Mouse (Mus musculus) neural tube, embryonic 11.5 days (tissue): ENCODE results near the gene Gm5157. TPM values are rescaled to one million over a fixed set of nuclear protein-coding genes. Genes with fewer than 3 reads are reported as not detected.
"Not testable (repeated sequence)": the region's sequence is repeated elsewhere in the genome, so short reads cannot be mapped to it uniquely, and the experiment has no call there.

ENCODE experiments used
- ATAC-seq: fragments of 200-750 bp; cut with Nextera tagmentation; 2 replicates; pipeline ENCODE4 v1.8.0; 2017; ENCODE audit warnings: moderate number of reproducible peaks, mild to moderate bottlenecking, moderate TSS enrichment, moderate library complexity; ENCODE audit not compliant: insufficient read depth, low FRiP score, low TSS enrichment
- DNase-seq: peaks from one replicate; pipeline ENCODE4 v3.0.0-alpha.2; 2015; ENCODE audit warnings: low spot score
- H3K27ac ChIP-seq: fragments of 300-500 bp; sonication (generic); 2 replicates; pipeline ENCODE4 v1.5.1; 2014; ENCODE audit warnings: low read depth, mild to moderate bottlenecking, low read length
- H3K27me3 ChIP-seq: fragments of 300-500 bp; sonication (generic); 2 replicates; pipeline ENCODE4 v1.6.1; 2014; ENCODE audit warnings: mild to moderate bottlenecking, low read length, mixed read lengths; ENCODE audit not compliant: control insufficient read depth, insufficient read depth
- H3K36me3 ChIP-seq: fragments of 300-500 bp; sonication (generic); 2 replicates; pipeline ENCODE4 v1.6.1; 2014; ENCODE audit warnings: mild to moderate bottlenecking, low read length, moderate library complexity, mixed read lengths; ENCODE audit not compliant: control insufficient read depth, insufficient read depth
- H3K4me1 ChIP-seq: fragments of 300-500 bp; sonication (generic); 2 replicates; pipeline ENCODE4 v1.6.1; 2014; ENCODE audit warnings: low read length, mixed read lengths; ENCODE audit not compliant: control insufficient read depth, insufficient read depth
- H3K4me2 ChIP-seq: fragments of 300-500 bp; sonication (generic); 2 replicates; pipeline ENCODE4 v1.6.1; 2014; ENCODE audit warnings: low read depth, mild to moderate bottlenecking, moderate library complexity
- H3K4me3 ChIP-seq: fragments of 300-500 bp; sonication (generic); 2 replicates; pipeline ENCODE4 v1.5.1; 2014; ENCODE audit warnings: low read depth, low read length
- H3K9ac ChIP-seq: fragments of 300-500 bp; sonication (generic); 2 replicates; pipeline ENCODE4 v1.6.1; 2014; ENCODE audit warnings: mild to moderate bottlenecking, low read length
- H3K9me3 ChIP-seq: fragments of 300-500 bp; sonication (generic); 2 replicates; pipeline ENCODE4 v1.6.1; 2016; ENCODE audit warnings: low read length; ENCODE audit not compliant: control insufficient read depth
- WGBS: fragments of 180-500 bp; shearing (Covaris S2); extraction: QIAGEN DNeasy Blood & Tissue Kit; methylation state at CpG from one replicate; pipeline ENCODE4 v1.1.7; 2014; 5-methylcytosine and 5-hydroxymethylcytosine counted together
- polyA plus RNA-seq: library from polyadenylated mRNA; unstranded; fragments of >200 nt; fragmentation: Nextera tagmentation; extraction: Ambion mirVana; gene quantifications from 2 replicates; pipeline ENCODE4 v1.2.1, GENCODE M21; 2014

Gene Gm5157
- polyA plus RNA-seq: not detected in 2 replicates

GRCm38 (mm10) chr7:21190323-21190722 is at the start of gene Gm5157:
Gm5157 (minus strand) TSS chr7:21190423.
- not testable (repeated sequence) for H3K4me2 ChIP-seq, DNase-seq, ATAC-seq, H3K27ac ChIP-seq, H3K27me3 ChIP-seq, H3K4me1 ChIP-seq, H3K36me3 ChIP-seq, H3K4me3 ChIP-seq, H3K9me3 ChIP-seq, H3K9ac ChIP-seq
- WGBS: 64% methylated on average over 1 of the region's 2 CpGs

GRCm38 (mm10) chr7:21161885-21162284 is 28.3 kb downstream of the Gm5157 start, which contains the start of gene Vmn1r123:
Vmn1r123 (plus strand) TSS chr7:21162185.
- not testable (repeated sequence) for H3K9me3 ChIP-seq, H3K27ac ChIP-seq, H3K9ac ChIP-seq, H3K4me3 ChIP-seq, ATAC-seq, H3K4me1 ChIP-seq, H3K4me2 ChIP-seq, DNase-seq, H3K36me3 ChIP-seq, H3K27me3 ChIP-seq
- no CpG with 5 or more reads among the region's 3 CpGs for WGBS

Other genes with a start within 250 kb of the Gm5157 start
- not detected in 2 replicates for gene Vmn1r119, start 178.0 kb downstream of the Gm5157 start, polyA plus RNA-seq
- not detected in 2 replicates for gene Vmn1r120, start 136.6 kb downstream of the Gm5157 start, polyA plus RNA-seq
- not detected in 2 replicates for gene Vmn1r121, start 91.9 kb downstream of the Gm5157 start, polyA plus RNA-seq
- gene Vmn1r122, start 56.3 kb downstream of the Gm5157 start, polyA plus RNA-seq: not detected in 2 replicates
- not detected in 2 replicates for gene Vmn1r123, start 28.2 kb downstream of the Gm5157 start, polyA plus RNA-seq
- gene Vmn1r124, start 70.2 kb upstream of the Gm5157 start, polyA plus RNA-seq: not detected in 2 replicates
- not detected in 2 replicates for gene Vmn1r125, start 81.8 kb upstream of the Gm5157 start, polyA plus RNA-seq
- gene Vmn1r126, start 111.0 kb upstream of the Gm5157 start, polyA plus RNA-seq: not detected in 2 replicates
- not detected in 2 replicates for gene Vmn1r127, start 129.4 kb upstream of the Gm5157 start, polyA plus RNA-seq
- not detected in 2 replicates for gene Vmn1r128, start 158.9 kb upstream of the Gm5157 start, polyA plus RNA-seq
- gene Vmn1r129, start 170.9 kb upstream of the Gm5157 start, polyA plus RNA-seq: not detected in 2 replicates
- gene Gm6882, start 242.3 kb upstream of the Gm5157 start, polyA plus RNA-seq: not detected in 2 replicates